Mouse (Mus musculus): ENCODE measurements at regions not wholly inside any gene's neighbourhood (a gene's known extent, or its start where the extent isn't known, plus 50 kb on each side); places are given as distances from the start of the nearest gene placed in this dataset.

DNA sequence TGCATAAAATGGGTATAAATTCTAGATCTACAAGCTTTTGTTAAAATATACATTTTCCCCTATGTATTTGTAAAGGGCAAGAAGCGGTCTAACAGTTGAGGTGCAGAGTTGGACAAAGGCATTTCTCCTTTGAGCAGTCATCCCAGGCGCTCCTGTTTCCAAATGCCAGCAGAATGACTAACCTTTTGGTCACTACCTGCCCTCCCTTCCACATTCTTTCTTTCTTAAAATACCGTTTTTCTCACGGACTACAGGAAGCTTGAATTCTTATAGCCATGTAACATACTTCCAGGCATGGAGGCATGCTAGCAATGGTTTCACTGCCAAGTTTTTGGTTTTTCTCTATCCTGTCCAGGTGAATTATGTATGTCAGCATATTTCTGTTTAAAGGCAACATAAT lies 91.2 kb upstream of the Mocs2 start:
- Histone ChIP-seq H3K4me3 (ENCODE audit: control insufficient read depth in 1 of 2, insufficient read depth in 1 of 2, low read depth in 1 of 2, low read length in 2 of 2) (no peak overlapping the region), H3K27me3 (ENCODE audit: control insufficient read depth, insufficient read depth, low read length) (no peaks in the 10 kb centered on the region), H3K27ac (replicated peaks in 1 of 2; ENCODE audit: control insufficient read depth in 1 of 2, insufficient read depth in 1 of 2, low read depth in 2 of 2, low read length in 2 of 2) (no peak overlapping the region), H3K9me3 (ENCODE audit: control insufficient read depth, low read length) (no peaks in the 10 kb centered on the region), H3K9ac (ENCODE audit: low read length) (no peak overlapping the region), H3K36me3 (ENCODE audit: control insufficient read depth, insufficient read depth, low read length) (no peaks in the 10 kb centered on the region), H3K4me2 (ENCODE audit: low read length) (no peak overlapping the region), H3K4me1 (ENCODE audit: control insufficient read depth in 2 of 2, insufficient read depth in 2 of 2, low read length in 2 of 2) (no peaks in the 10 kb centered on the region)
- ATAC-seq (ENCODE audit: insufficient number of reproducible peaks, insufficient read depth, low FRiP score, low read depth): no peak
- 68% methylated on average over 4 of the region's 4 CpGs for WGBS

DNA sequence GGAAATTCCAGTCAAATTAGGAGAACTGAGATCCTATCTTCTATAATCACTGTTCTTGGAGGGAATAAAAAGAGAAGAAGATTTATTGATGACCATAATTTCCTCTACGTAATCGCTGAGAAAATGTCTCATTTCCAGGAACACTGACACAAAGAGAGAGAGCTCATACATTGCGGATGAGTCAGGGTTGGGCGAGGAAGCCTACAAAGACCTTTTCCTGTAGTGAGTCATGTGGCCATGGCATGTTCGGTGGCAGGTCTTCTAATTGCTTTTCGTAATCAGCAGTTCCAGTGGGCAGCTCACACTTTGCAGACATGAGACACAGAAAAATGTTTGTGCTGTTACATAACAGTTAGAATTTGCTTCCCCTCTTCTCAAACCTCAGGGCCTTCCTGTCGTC lies 83.0 kb upstream of the Mocs2 start:
- Histone ChIP-seq H3K36me3 (ENCODE audit: control insufficient read depth, insufficient read depth, low read length) (no peaks in the 10 kb centered on the region), H3K4me1 (ENCODE audit: control insufficient read depth in 2 of 2, insufficient read depth in 2 of 2, low read length in 2 of 2) (no peaks in the 10 kb centered on the region), H3K4me3 (ENCODE audit: control insufficient read depth in 1 of 2, insufficient read depth in 1 of 2, low read depth in 1 of 2, low read length in 2 of 2) (no peak overlapping the region), H3K9ac (ENCODE audit: low read length) (no peak overlapping the region), H3K9me3 (ENCODE audit: control insufficient read depth, low read length) (no peaks in the 10 kb centered on the region), H3K4me2 (ENCODE audit: low read length) (no peak overlapping the region), H3K27me3 (ENCODE audit: control insufficient read depth, insufficient read depth, low read length) (no peaks in the 10 kb centered on the region), H3K27ac (replicated peaks in 1 of 2; ENCODE audit: control insufficient read depth in 1 of 2, insufficient read depth in 1 of 2, low read depth in 2 of 2, low read length in 2 of 2) (no peak overlapping the region)
- WGBS: 69% methylated on average over 7 of the region's 7 CpGs
- ATAC-seq (ENCODE audit: insufficient number of reproducible peaks, insufficient read depth, low FRiP score, low read depth): no peak

DNA sequence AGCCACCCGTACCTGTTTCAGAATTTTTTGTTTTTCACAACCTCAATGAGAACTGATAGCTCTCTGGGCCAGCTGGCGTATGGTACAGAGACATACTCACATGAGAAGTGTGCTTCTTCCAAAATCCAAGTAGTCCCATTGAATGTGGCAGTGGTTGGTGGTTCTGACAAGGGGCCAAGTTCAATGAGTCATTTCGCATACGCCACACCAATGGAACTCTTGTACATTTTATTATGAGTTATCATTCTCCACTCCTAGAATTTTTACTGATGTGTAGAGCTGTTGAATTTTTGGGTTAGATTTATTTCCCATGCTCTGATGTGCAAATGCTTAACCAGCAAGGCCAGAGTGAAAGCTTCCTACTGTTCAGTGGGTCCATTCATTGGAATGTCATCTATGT lies 82.0 kb upstream of the Mocs2 start:
- H3K4me2 ChIP-seq (ENCODE audit: low read length): no peak overlapping the region
- no peak for ATAC-seq (ENCODE audit: insufficient number of reproducible peaks, insufficient read depth, low FRiP score, low read depth)
- H3K27me3 ChIP-seq (ENCODE audit: control insufficient read depth, insufficient read depth, low read length): no peaks in the 10 kb centered on the region
- no peaks in the 10 kb centered on the region for H3K9me3 ChIP-seq (ENCODE audit: control insufficient read depth, low read length)
- H3K4me3 ChIP-seq (ENCODE audit: control insufficient read depth in 1 of 2, insufficient read depth in 1 of 2, low read depth in 1 of 2, low read length in 2 of 2): no peak overlapping the region
- H3K36me3 ChIP-seq (ENCODE audit: control insufficient read depth, insufficient read depth, low read length): no peaks in the 10 kb centered on the region
- no peaks in the 10 kb centered on the region for H3K4me1 ChIP-seq (ENCODE audit: control insufficient read depth in 2 of 2, insufficient read depth in 2 of 2, low read length in 2 of 2)
- no peak overlapping the region for H3K9ac ChIP-seq (ENCODE audit: low read length)
- WGBS: 75% methylated on average over 4 of the region's 4 CpGs
- H3K27ac ChIP-seq (replicated peaks in 1 of 2; ENCODE audit: control insufficient read depth in 1 of 2, insufficient read depth in 1 of 2, low read depth in 2 of 2, low read length in 2 of 2): no peak overlapping the region

DNA sequence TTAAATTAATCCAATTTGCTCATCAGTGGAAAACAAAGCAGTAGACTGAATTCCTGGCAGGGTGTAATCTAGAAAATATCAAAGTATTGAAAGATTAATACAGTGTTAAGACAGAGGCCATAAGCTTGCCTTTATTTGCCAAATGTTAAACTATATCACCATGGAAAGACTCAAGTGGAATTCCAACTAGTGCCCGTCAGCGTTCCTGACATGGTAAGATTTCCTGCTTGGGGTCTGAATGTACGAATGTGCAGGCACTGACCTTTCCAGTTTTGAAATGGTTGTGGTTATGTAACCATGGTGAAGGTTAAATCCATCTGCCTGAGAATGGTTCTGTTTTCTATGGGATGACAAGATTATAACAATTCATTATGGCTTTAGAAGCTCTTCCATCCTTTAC lies 75.5 kb upstream of the Mocs2 start:
- Histone ChIP-seq H3K9ac (ENCODE audit: low read length) (no peak overlapping the region), H3K27me3 (ENCODE audit: control insufficient read depth, insufficient read depth, low read length) (no peaks in the 10 kb centered on the region), H3K4me1 (ENCODE audit: control insufficient read depth in 2 of 2, insufficient read depth in 2 of 2, low read length in 2 of 2) (no peaks in the 10 kb centered on the region), H3K27ac (replicated peaks in 1 of 2; ENCODE audit: control insufficient read depth in 1 of 2, insufficient read depth in 1 of 2, low read depth in 2 of 2, low read length in 2 of 2) (no peak overlapping the region), H3K4me2 (ENCODE audit: low read length) (no peak overlapping the region), H3K36me3 (ENCODE audit: control insufficient read depth, insufficient read depth, low read length) (no peaks in the 10 kb centered on the region), H3K4me3 (ENCODE audit: control insufficient read depth in 1 of 2, insufficient read depth in 1 of 2, low read depth in 1 of 2, low read length in 2 of 2) (no peak overlapping the region), H3K9me3 (ENCODE audit: control insufficient read depth, low read length) (no peaks in the 10 kb centered on the region)
- no peak for ATAC-seq (ENCODE audit: insufficient number of reproducible peaks, insufficient read depth, low FRiP score, low read depth)
- WGBS: 65% methylated on average over 3 of the region's 3 CpGs

DNA sequence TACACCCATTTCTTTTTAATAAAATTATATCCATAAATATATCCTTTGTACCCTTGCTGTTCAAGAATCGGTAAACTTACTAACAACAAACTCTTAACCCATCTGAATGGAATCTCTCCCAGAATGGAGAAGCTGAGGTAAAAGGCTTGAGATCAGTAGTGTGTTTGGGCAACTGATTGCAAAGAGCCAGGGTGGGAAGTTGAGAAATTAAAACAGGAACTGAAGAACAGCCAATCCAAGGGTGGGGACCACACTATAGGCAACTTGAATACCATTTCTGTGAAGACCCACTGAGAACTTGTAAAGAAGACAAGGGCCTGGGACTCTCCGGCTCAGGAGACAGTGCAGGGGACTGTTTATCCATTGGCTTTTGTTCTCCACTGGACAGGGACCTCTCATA lies 72.2 kb upstream of the Mocs2 start:
- 86% methylated on average over 2 of the region's 2 CpGs for WGBS
- ATAC-seq (ENCODE audit: insufficient number of reproducible peaks, insufficient read depth, low FRiP score, low read depth): no peak
- no peaks in the 10 kb centered on the region for H3K9me3 ChIP-seq (ENCODE audit: control insufficient read depth, low read length)
- no peak overlapping the region for H3K9ac ChIP-seq (ENCODE audit: low read length)
- H3K27ac ChIP-seq (replicated peaks in 1 of 2; ENCODE audit: control insufficient read depth in 1 of 2, insufficient read depth in 1 of 2, low read depth in 2 of 2, low read length in 2 of 2): no peak overlapping the region
- H3K36me3 ChIP-seq (ENCODE audit: control insufficient read depth, insufficient read depth, low read length): no peaks in the 10 kb centered on the region
- H3K4me3 ChIP-seq (ENCODE audit: control insufficient read depth in 1 of 2, insufficient read depth in 1 of 2, low read depth in 1 of 2, low read length in 2 of 2): no peak overlapping the region
- no peak overlapping the region for H3K4me2 ChIP-seq (ENCODE audit: low read length)
- H3K4me1 ChIP-seq (ENCODE audit: control insufficient read depth in 2 of 2, insufficient read depth in 2 of 2, low read length in 2 of 2): no peaks in the 10 kb centered on the region
- no peaks in the 10 kb centered on the region for H3K27me3 ChIP-seq (ENCODE audit: control insufficient read depth, insufficient read depth, low read length)

DNA sequence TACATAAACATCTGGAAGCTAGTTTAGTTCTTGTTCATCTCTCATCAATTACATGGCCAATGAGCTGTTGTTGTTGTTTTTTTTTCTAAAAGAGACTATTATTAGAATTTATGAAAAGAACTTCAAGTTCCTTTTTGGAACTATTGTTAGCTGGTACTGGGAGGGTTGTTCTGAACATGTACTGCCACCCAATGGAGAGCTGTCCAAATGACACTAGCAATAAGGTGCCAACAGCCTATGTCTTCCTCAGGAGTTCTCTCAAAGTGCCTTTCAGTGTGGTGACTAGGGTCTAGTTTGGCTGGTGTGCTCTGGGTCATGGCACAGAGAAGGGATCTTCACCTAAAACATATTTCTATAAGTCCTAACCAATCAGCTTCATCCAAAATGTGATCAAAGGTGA lies 60.6 kb upstream of the Mocs2 start:
- H3K36me3 ChIP-seq (ENCODE audit: control insufficient read depth, insufficient read depth, low read length): no peaks in the 10 kb centered on the region
- H3K4me3 ChIP-seq (ENCODE audit: control insufficient read depth in 1 of 2, insufficient read depth in 1 of 2, low read depth in 1 of 2, low read length in 2 of 2): no peak overlapping the region
- no peak overlapping the region for H3K9ac ChIP-seq (ENCODE audit: low read length)
- no peaks in the 10 kb centered on the region for H3K4me1 ChIP-seq (ENCODE audit: control insufficient read depth in 2 of 2, insufficient read depth in 2 of 2, low read length in 2 of 2)
- no peaks in the 10 kb centered on the region for H3K27me3 ChIP-seq (ENCODE audit: control insufficient read depth, insufficient read depth, low read length)
- no peak overlapping the region for H3K27ac ChIP-seq (replicated peaks in 1 of 2; ENCODE audit: control insufficient read depth in 1 of 2, insufficient read depth in 1 of 2, low read depth in 2 of 2, low read length in 2 of 2)
- H3K9me3 ChIP-seq (ENCODE audit: control insufficient read depth, low read length): no peaks in the 10 kb centered on the region
- no peak for ATAC-seq (ENCODE audit: insufficient number of reproducible peaks, insufficient read depth, low FRiP score, low read depth)
- no peak overlapping the region for H3K4me2 ChIP-seq (ENCODE audit: low read length)

DNA sequence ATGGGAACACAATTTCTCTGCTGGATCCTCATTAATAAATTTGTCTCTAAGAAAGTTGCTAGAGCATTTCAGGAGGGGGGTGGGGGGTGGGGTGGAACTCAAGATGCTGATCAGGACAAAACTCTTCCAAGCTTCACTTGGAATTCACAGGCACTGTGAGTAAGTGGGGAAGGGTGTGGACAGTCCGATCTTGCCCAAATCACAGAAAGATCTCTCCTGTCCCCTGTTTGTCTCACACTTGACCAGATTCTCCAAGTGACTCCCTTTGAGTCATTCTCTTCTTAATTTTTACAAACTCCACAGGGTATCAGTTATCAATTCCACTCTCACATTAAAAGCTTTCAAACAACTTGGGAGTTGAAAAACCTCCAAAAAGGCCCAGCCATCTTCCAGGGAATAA lies 58.1 kb upstream of the Mocs2 start:
- 83% methylated on average over 1 of the region's 1 CpGs for WGBS
- no peak for ATAC-seq (ENCODE audit: insufficient number of reproducible peaks, insufficient read depth, low FRiP score, low read depth)
- Histone ChIP-seq H3K9me3 (ENCODE audit: control insufficient read depth, low read length) (no peaks in the 10 kb centered on the region), H3K9ac (ENCODE audit: low read length) (no peak overlapping the region), H3K4me1 (ENCODE audit: control insufficient read depth in 2 of 2, insufficient read depth in 2 of 2, low read length in 2 of 2) (no peaks in the 10 kb centered on the region), H3K36me3 (ENCODE audit: control insufficient read depth, insufficient read depth, low read length) (no peaks in the 10 kb centered on the region), H3K27ac (replicated peaks in 1 of 2; ENCODE audit: control insufficient read depth in 1 of 2, insufficient read depth in 1 of 2, low read depth in 2 of 2, low read length in 2 of 2) (no peak overlapping the region), H3K4me2 (ENCODE audit: low read length) (no peak overlapping the region), H3K4me3 (ENCODE audit: control insufficient read depth in 1 of 2, insufficient read depth in 1 of 2, low read depth in 1 of 2, low read length in 2 of 2) (no peak overlapping the region), H3K27me3 (ENCODE audit: control insufficient read depth, insufficient read depth, low read length) (no peaks in the 10 kb centered on the region)

DNA sequence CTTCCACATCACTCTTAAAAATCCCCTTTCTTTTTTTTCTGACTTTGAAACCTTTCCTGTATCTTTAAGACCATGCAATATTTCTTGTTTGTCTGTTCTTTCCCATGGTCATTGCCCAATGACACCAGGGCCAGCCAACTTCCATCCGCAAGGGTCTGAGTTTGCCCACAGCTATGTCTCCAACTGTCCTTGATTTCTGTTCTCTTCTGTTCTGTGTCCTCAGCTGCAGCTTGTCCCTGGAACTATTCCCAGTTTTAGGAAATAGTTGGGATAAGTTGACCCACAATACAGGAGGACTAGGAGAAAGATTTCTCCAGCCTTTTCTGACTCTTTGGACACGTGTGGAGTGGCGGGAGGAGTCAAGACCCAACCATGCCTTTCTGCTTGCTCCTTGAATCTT lies 57.1 kb upstream of the Mocs2 start:
- Histone ChIP-seq H3K9me3 (ENCODE audit: control insufficient read depth, low read length) (no peaks in the 10 kb centered on the region), H3K27ac (replicated peaks in 1 of 2; ENCODE audit: control insufficient read depth in 1 of 2, insufficient read depth in 1 of 2, low read depth in 2 of 2, low read length in 2 of 2) (no peak overlapping the region), H3K4me1 (ENCODE audit: control insufficient read depth in 2 of 2, insufficient read depth in 2 of 2, low read length in 2 of 2) (no peaks in the 10 kb centered on the region), H3K36me3 (ENCODE audit: control insufficient read depth, insufficient read depth, low read length) (no peaks in the 10 kb centered on the region), H3K9ac (ENCODE audit: low read length) (no peak overlapping the region), H3K4me3 (ENCODE audit: control insufficient read depth in 1 of 2, insufficient read depth in 1 of 2, low read depth in 1 of 2, low read length in 2 of 2) (no peak overlapping the region), H3K27me3 (ENCODE audit: control insufficient read depth, insufficient read depth, low read length) (no peaks in the 10 kb centered on the region), H3K4me2 (ENCODE audit: low read length) (no peak overlapping the region)
- 75% methylated on average over 3 of the region's 3 CpGs for WGBS
- no peak for ATAC-seq (ENCODE audit: insufficient number of reproducible peaks, insufficient read depth, low FRiP score, low read depth)
